Mouse (Mus musculus) liver, adult (tissue): ENCODE results near the gene Trp53inp2.

Source experiments
- GATA4 ChIP-seq: IDR thresholded peaks from 2 replicates; pipeline ENCODE4 v1.6.1; 2014; ENCODE audit warnings: mild to moderate bottlenecking, low read length; ENCODE audit not compliant: insufficient replicate concordance

Trp53inp2 gene

GRCm38 (mm10) chr2:155436445-155436844, 55.6 kb downstream of the Trp53inp2 start:
- no peak for TF ChIP-seq GATA4
